Mouse (Mus musculus) T-helper 1 cell (primary cell): ENCODE measurements at regions not wholly inside any gene's neighbourhood (a gene's known extent, or its start where the extent isn't known, plus 50 kb on each side); places are given as distances from the start of the nearest gene placed in this dataset.
"Not testable (repeated sequence)": the region's sequence is repeated elsewhere in the genome, so short reads cannot be mapped to it uniquely, and the experiment has no call there.

Source experiments
- in situ Hi-C: fragments of 300-600 bp; cut with MboI, MseI; formaldehyde crosslinking; loops from one replicate; pipeline ENCODE4 v1.15.1; 2025; ENCODE audit warnings: high pct_unique_total_duplicates

GRCm38 (mm10) chr4:4335216-4335615 lies 257.9 kb upstream of the Sdr16c6 start:
- in situ Hi-C loops, result no loop called here

- in situ Hi-C loops, result no loop called here
Measured at GRCm38 (mm10) chr4:4333472-4334123, 256.3 kb upstream of the Sdr16c6 start.

GRCm38 (mm10) chr4:4331105-4331504 lies 253.8 kb upstream of the Sdr16c6 start:
- in situ Hi-C loops, result no loop called here

GRCm38 (mm10) chr4:4315651-4316411 lies 238.5 kb upstream of the Sdr16c6 start:
- in situ Hi-C loops, result no loop called here

GRCm38 (mm10) chr4:4311496-4311895 lies 234.2 kb upstream of the Sdr16c6 start:
- in situ Hi-C loops, result no loop called here

- in situ Hi-C loops, result no loop called here
Measured at GRCm38 (mm10) chr4:4306922-4307321, 229.6 kb upstream of the Sdr16c6 start.

GRCm38 (mm10) chr4:4305740-4306249 lies 228.5 kb upstream of the Sdr16c6 start:
- in situ Hi-C loops, result no loop called here

GRCm38 (mm10) chr4:4304666-4305065 lies 227.3 kb upstream of the Sdr16c6 start:
- in situ Hi-C loops, result no loop called here

- in situ Hi-C loops, result no loop called here
Measured at GRCm38 (mm10) chr4:4300189-4300879, 223.0 kb upstream of the Sdr16c6 start.

- in situ Hi-C loops, result loop anchor here (5.0 kb wide), 1 partner anchor 52 kb away; no protein-coding TSS in a partner anchor
Measured at GRCm38 (mm10) chr4:4299631-4300030, 222.3 kb upstream of the Sdr16c6 start.

- in situ Hi-C loops, result loop anchor here (5.0 kb wide), 1 partner anchor 48 kb away; no protein-coding TSS in a partner anchor
Measured at GRCm38 (mm10) chr4:4249601-4250000, 172.3 kb upstream of the Sdr16c6 start.

GRCm38 (mm10) chr4:4247669-4248068 lies 170.3 kb upstream of the Sdr16c6 start:
- in situ Hi-C loops, result loop anchor here (5.0 kb wide), 1 partner anchor 50 kb away; no protein-coding TSS in a partner anchor

- in situ Hi-C loops, result not testable (repeated sequence)
Measured at GRCm38 (mm10) chr4:4242306-4242980, 165.1 kb upstream of the Sdr16c6 start.

GRCm38 (mm10) chr4:4226209-4226608 lies 148.9 kb upstream of the Sdr16c6 start:
- in situ Hi-C loops, result no loop called here

GRCm38 (mm10) chr4:4219701-4220100 lies 142.4 kb upstream of the Sdr16c6 start:
- in situ Hi-C loops, result no loop called here

- in situ Hi-C loops, result no loop called here
Measured at GRCm38 (mm10) chr4:4211892-4212291, 134.6 kb upstream of the Sdr16c6 start.

- in situ Hi-C loops, result no loop called here
Measured at GRCm38 (mm10) chr4:4205158-4205557, 127.8 kb upstream of the Sdr16c6 start.

GRCm38 (mm10) chr4:4199309-4199708 lies 122.0 kb upstream of the Sdr16c6 start:
- in situ Hi-C loops, result no loop called here

GRCm38 (mm10) chr4:4195834-4196233 lies 118.5 kb upstream of the Sdr16c6 start:
- in situ Hi-C loops, result no loop called here

- in situ Hi-C loops, result no loop called here
Measured at GRCm38 (mm10) chr4:4195250-4195649, 117.9 kb upstream of the Sdr16c6 start.
